Mouse (Mus musculus): Measurements from ENCODE around the gene Ccdc194. TPM values are rescaled to one million over a fixed set of nuclear protein-coding genes. Genes with fewer than 3 reads are reported as not detected.

The Ccdc194 gene
- total and polyA plus RNA-seq, 2 experiments from 2014 or later: 0.27 TPM; not detected in 1

GRCm38 (mm10) chr8:71475702-71476075 is 49.8 kb downstream of the Ccdc194 start:
- Histone ChIP-seq H3K4me1 (ENCODE audit: insufficient read depth, low read length) (no peaks in the 10 kb centered on the region; the same call in 1 of the 2 replicates), H3K27ac (ENCODE audit: low read depth, low read length) (peak overlapping the region; percentile 85), H3K27me3 (ENCODE audit: insufficient read depth, low read length) (no peaks in the 10 kb centered on the region), H3K9ac (replicated peaks; ENCODE audit: low read length, poor library complexity, severe bottlenecking) (peak overlapping the region; percentile 64), H3K36me3 (ENCODE audit: insufficient read depth, low read length) (peaks cover 51% of the 10 kb centered on the region), H3K4me3 (ENCODE audit: low read depth, low read length) (peak overlapping the region; percentile 44), H3K9me3 (ENCODE audit: low read length) (no peaks in the 10 kb centered on the region), H3K4me2 (ENCODE audit: low read depth, low read length, poor library complexity, severe bottlenecking) (peak overlapping the region; percentile 77)
- ATAC-seq (ENCODE audit: low FRiP score): no peak
- 32% methylated on average over 4 of the region's 4 CpGs for WGBS
- DNase-seq (ENCODE audit: low spot score): no peak
- no peak for TF ChIP-seq CTCF (IDR thresholded peaks at IDR 0.05)

GRCm38 (mm10) chr8:71474785-71475701 is 50.5 kb downstream of the Ccdc194 start:
- Histone ChIP-seq H3K27me3 (ENCODE audit: insufficient read depth, low read length) (no peaks in the 10 kb centered on the region), H3K36me3 (ENCODE audit: insufficient read depth, low read length) (peaks cover 48% of the 10 kb centered on the region), H3K4me3 (ENCODE audit: low read depth, low read length) (no peak overlapping the region), H3K27ac (ENCODE audit: low read depth, low read length) (no peak overlapping the region), H3K9me3 (ENCODE audit: low read length) (no peaks in the 10 kb centered on the region), H3K4me2 (ENCODE audit: low read depth, low read length, poor library complexity, severe bottlenecking) (no peak overlapping the region), H3K4me1 (ENCODE audit: insufficient read depth, low read length) (no peaks in the 10 kb centered on the region; the same call in 1 of the 2 replicates), H3K9ac (replicated peaks; ENCODE audit: low read length, poor library complexity, severe bottlenecking) (no peak overlapping the region)
- TF ChIP-seq CTCF (IDR thresholded peaks at IDR 0.05): no peak
- no peak for ATAC-seq (ENCODE audit: low FRiP score)
- no peak for DNase-seq (ENCODE audit: low spot score)
- WGBS: 84% methylated on average over 25 of the region's 25 CpGs

DNA sequence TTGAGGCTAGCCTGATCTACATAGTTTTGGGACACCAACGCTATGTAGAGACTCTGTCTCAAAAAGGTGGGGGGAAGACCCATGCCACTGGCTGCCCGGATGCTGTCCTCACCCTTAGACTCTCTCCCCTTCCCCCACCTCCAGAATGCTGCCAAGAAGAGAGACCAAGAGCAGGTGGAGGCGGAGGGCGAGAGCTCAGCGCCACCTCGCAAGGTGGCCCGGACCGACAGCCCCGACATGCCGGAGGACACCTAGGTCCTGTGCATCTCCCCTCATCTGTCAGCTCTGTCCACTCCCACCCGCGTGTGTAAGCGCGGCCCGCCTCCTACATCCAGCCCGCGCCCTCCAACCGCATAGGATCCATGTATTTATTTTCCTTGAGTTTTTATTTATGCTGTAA is 51.2 kb downstream of the Ccdc194 start:
- Histone ChIP-seq H3K27ac (ENCODE audit: low read depth, low read length) (no peak overlapping the region), H3K4me1 (ENCODE audit: insufficient read depth, low read length) (no peaks in the 10 kb centered on the region; the same call in 1 of the 2 replicates), H3K9me3 (ENCODE audit: low read length) (no peaks in the 10 kb centered on the region), H3K27me3 (ENCODE audit: insufficient read depth, low read length) (no peaks in the 10 kb centered on the region), H3K36me3 (ENCODE audit: insufficient read depth, low read length) (peaks cover 46% of the 10 kb centered on the region), H3K9ac (replicated peaks; ENCODE audit: low read length, poor library complexity, severe bottlenecking) (no peak overlapping the region), H3K4me3 (ENCODE audit: low read depth, low read length) (no peak overlapping the region), H3K4me2 (ENCODE audit: low read depth, low read length, poor library complexity, severe bottlenecking) (no peak overlapping the region)
- TF ChIP-seq CTCF (IDR thresholded peaks at IDR 0.05): no peak
- no peak for ATAC-seq (ENCODE audit: low FRiP score)
- 94% methylated on average over 18 of the region's 18 CpGs for WGBS
- DNase-seq (ENCODE audit: low spot score): no peak

- no peak overlapping the region for H3K27ac ChIP-seq (ENCODE audit: low read depth, low read length)
Measured at GRCm38 (mm10) chr8:71472601-71473386, 52.7 kb downstream of the Ccdc194 start.

DNA sequence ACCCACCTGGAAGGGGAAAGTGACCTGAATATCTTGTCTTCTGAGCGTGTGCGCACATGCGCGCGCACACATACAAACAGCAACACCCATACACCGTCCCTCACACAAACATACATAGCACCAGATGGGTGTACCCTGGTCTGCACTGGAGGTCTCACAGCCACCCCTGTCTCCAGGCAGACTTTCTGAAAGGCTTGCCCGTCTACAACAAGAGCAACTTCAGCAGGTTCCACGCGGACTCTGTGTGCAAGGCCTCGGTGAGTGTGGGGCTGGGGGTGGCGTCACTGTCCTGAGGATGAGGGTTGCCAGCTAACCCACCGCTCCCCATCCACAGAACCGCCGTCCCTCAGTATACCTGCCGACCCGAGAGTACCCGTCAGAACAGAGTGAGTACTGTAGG is 53.6 kb downstream of the Ccdc194 start:
- no peak for TF ChIP-seq CTCF (IDR thresholded peaks at IDR 0.05)
- no peaks in the 10 kb centered on the region; the same call in 1 of the 2 replicates for H3K4me1 ChIP-seq (ENCODE audit: insufficient read depth, low read length)
- peaks cover 37% of the 10 kb centered on the region for H3K36me3 ChIP-seq (ENCODE audit: insufficient read depth, low read length)
- 97% methylated on average over 17 of the region's 17 CpGs for WGBS
- H3K4me3 ChIP-seq (ENCODE audit: low read depth, low read length): no peak overlapping the region
- no peak overlapping the region for H3K27ac ChIP-seq (ENCODE audit: low read depth, low read length)
- H3K9ac ChIP-seq (replicated peaks; ENCODE audit: low read length, poor library complexity, severe bottlenecking): no peak overlapping the region
- ATAC-seq (ENCODE audit: low FRiP score): no peak
- no peak overlapping the region for H3K4me2 ChIP-seq (ENCODE audit: low read depth, low read length, poor library complexity, severe bottlenecking)
- no peaks in the 10 kb centered on the region for H3K27me3 ChIP-seq (ENCODE audit: insufficient read depth, low read length)
- H3K9me3 ChIP-seq (ENCODE audit: low read length): no peaks in the 10 kb centered on the region
- DNase-seq (ENCODE audit: low spot score): no peak

More at GRCm38 (mm10) chr8:71472601-71473386, 52.7 kb downstream of the Ccdc194 start:
- DNase-seq (ENCODE audit: low spot score) (no peak), ATAC-seq (ENCODE audit: low FRiP score) (no peak)
- Histone ChIP-seq H3K4me2 (ENCODE audit: low read depth, low read length, poor library complexity, severe bottlenecking) (no peak overlapping the region), H3K36me3 (ENCODE audit: insufficient read depth, low read length) (peaks cover 37% of the 10 kb centered on the region), H3K4me1 (ENCODE audit: insufficient read depth, low read length) (no peaks in the 10 kb centered on the region; the same call in 1 of the 2 replicates), H3K4me3 (ENCODE audit: low read depth, low read length) (no peak overlapping the region), H3K27me3 (ENCODE audit: insufficient read depth, low read length) (no peaks in the 10 kb centered on the region), H3K9ac (replicated peaks; ENCODE audit: low read length, poor library complexity, severe bottlenecking) (no peak overlapping the region), H3K9me3 (ENCODE audit: low read length) (no peaks in the 10 kb centered on the region)
- peak; percentile 55 for TF ChIP-seq CTCF (IDR thresholded peaks at IDR 0.05)
- 86% methylated on average over 8 of the region's 8 CpGs for WGBS

Measured in midbrain, postnatal 0 days (tissue).